Mouse (Mus musculus) megakaryocyte-erythroid progenitor cell, adult 5 weeks (primary cell): ENCODE data around the gene Bcor. TPM values are rescaled to one million over a fixed set of nuclear protein-coding genes. Genes with fewer than 3 reads are reported as not detected.

ENCODE experiments used
- polyA plus RNA-seq: library from polyadenylated mRNA; stranded (reverse); fragments of >175 nt; gene quantifications from 2 replicates; pipeline ENCODE4 v1.2.3, GENCODE M21; 2012

The Bcor gene
- 48.3 and 57.7 TPM in 2 replicates for polyA plus RNA-seq

GRCm38 (mm10) chrX:12159981-12160656, at the start of gene Bcor:
Gene Bcor (minus strand): TSS chrX:12160355.

